Mouse (Mus musculus) testis, postnatal 14 days (tissue): ENCODE data around the gene Aebp1.

Experiments
- DNase-seq: peaks from one replicate; pipeline ENCODE4 v3.0.0; 2021; ENCODE audit warnings: low spot score

Aebp1 gene

GRCm38 (mm10) chr11:5861678-5862393 lies at the start of gene Aebp1:
Gene Aebp1 (plus strand): TSS chr11:5861947.
- DNase-seq: peak; percentile 54

- no peak for DNase-seq
These were observed 48.4 kb upstream of the Aebp1 start for GRCm38 (mm10) chr11:5813381-5813780.

- DNase-seq: no peak
These were observed 42.5 kb upstream of the Aebp1 start for GRCm38 (mm10) chr11:5819223-5819622.

- DNase-seq: no peak
These were observed 36.3 kb upstream of the Aebp1 start for GRCm38 (mm10) chr11:5825432-5825831.

- no peak for DNase-seq
These were observed 33.8 kb upstream of the Aebp1 start for GRCm38 (mm10) chr11:5827931-5828330.

GRCm38 (mm10) chr11:5828509-5829191 lies 33.1 kb upstream of the Aebp1 start:
- DNase-seq: no peak

GRCm38 (mm10) chr11:5829327-5829726 lies 32.4 kb upstream of the Aebp1 start:
- DNase-seq: no peak

- DNase-seq: no peak
These were observed 27.2 kb upstream of the Aebp1 start for GRCm38 (mm10) chr11:5834506-5834905.

- no peak for DNase-seq
These were observed 26.7 kb upstream of the Aebp1 start for GRCm38 (mm10) chr11:5835057-5835456.

- no peak for DNase-seq
These were observed 25.6 kb upstream of the Aebp1 start for GRCm38 (mm10) chr11:5836126-5836525.

- peak; percentile 89 for DNase-seq
These were observed 24.2 kb upstream of the Aebp1 start, which contains the start of gene Polm for GRCm38 (mm10) chr11:5837251-5838246. Gene Polm (minus strand): TSS chr11:5838016.

GRCm38 (mm10) chr11:5840346-5840745 lies 21.4 kb upstream of the Aebp1 start:
- peak; percentile 81 for DNase-seq

- no peak for DNase-seq
These were observed 20.0 kb upstream of the Aebp1 start for GRCm38 (mm10) chr11:5841751-5842150.

- no peak for DNase-seq
These were observed 18.6 kb upstream of the Aebp1 start for GRCm38 (mm10) chr11:5843131-5843530.

- peak; percentile 63 for DNase-seq
These were observed 15.0 kb upstream of the Aebp1 start for GRCm38 (mm10) chr11:5846639-5847345.

- DNase-seq: no peak
These were observed 13.0 kb upstream of the Aebp1 start for GRCm38 (mm10) chr11:5848741-5849140.

GRCm38 (mm10) chr11:5849316-5849715 lies 12.4 kb upstream of the Aebp1 start:
- no peak for DNase-seq

- DNase-seq: no peak
These were observed 11.3 kb upstream of the Aebp1 start for GRCm38 (mm10) chr11:5850452-5850851.

GRCm38 (mm10) chr11:5851021-5851736 lies 10.6 kb upstream of the Aebp1 start:
- DNase-seq: peak; percentile 35

- DNase-seq: no peak
These were observed 9.4 kb upstream of the Aebp1 start for GRCm38 (mm10) chr11:5852314-5852713.

- no peak for DNase-seq
These were observed 6.3 kb upstream of the Aebp1 start for GRCm38 (mm10) chr11:5855481-5855880.
